Mouse (Mus musculus) midbrain, postnatal 0 days (tissue): ENCODE measurements around the gene 0610040J01Rik. TPM values are rescaled to one million over a fixed set of nuclear protein-coding genes. Genes with fewer than 3 reads are reported as not detected.

Experiments used
- ATAC-seq: fragments of 200-750 bp; cut with Nextera tagmentation; 2 replicates; pipeline ENCODE4 v1.8.0; 2017; ENCODE audit warnings: moderate number of reproducible peaks, mild to moderate bottlenecking, moderate TSS enrichment, moderate library complexity; ENCODE audit not compliant: low FRiP score
- DNase-seq: peaks from one replicate; pipeline ENCODE4 v3.0.0-alpha.2; 2015; ENCODE audit warnings: low spot score
- H3K27ac ChIP-seq: fragments of 300-500 bp; sonication (generic); 2 replicates; pipeline ENCODE4 v1.5.1; 2014; ENCODE audit warnings: low read depth, mild to moderate bottlenecking, low read length, mixed read lengths
- H3K27me3 ChIP-seq: fragments of 300-500 bp; sonication (generic); 2 replicates; pipeline ENCODE4 v1.6.1; 2014; ENCODE audit warnings: low read length, control low read depth, mixed read lengths; ENCODE audit not compliant: insufficient read depth
- H3K36me3 ChIP-seq: fragments of 300-500 bp; sonication (generic); 2 replicates; pipeline ENCODE4 v1.6.1; 2014; ENCODE audit warnings: low read length, control low read depth, mixed read lengths; ENCODE audit not compliant: insufficient read depth
- H3K4me1 ChIP-seq: fragments of 300-500 bp; sonication (generic); 2 replicates; pipeline ENCODE4 v1.6.1; 2014; ENCODE audit warnings: mild to moderate bottlenecking, control low read depth, antibody characterized with exemption, low read length, mixed read lengths; ENCODE audit not compliant: insufficient read depth
- H3K4me2 ChIP-seq: fragments of 300-500 bp; sonication (generic); 2 replicates; pipeline ENCODE4 v1.6.1; 2014; ENCODE audit warnings: low read depth, mild to moderate bottlenecking, low read length, mixed read lengths; ENCODE audit not compliant: poor library complexity, severe bottlenecking
- H3K4me3 ChIP-seq: fragments of 300-500 bp; sonication (generic); 2 replicates; pipeline ENCODE4 v1.5.1; 2014; ENCODE audit warnings: low read depth, mild to moderate bottlenecking, low read length, moderate library complexity
- H3K9ac ChIP-seq: fragments of 300-500 bp; sonication (generic); replicated peaks from 2 replicates; pipeline ENCODE4 v1.6.1; 2014; ENCODE audit warnings: mild to moderate bottlenecking, low read length, moderate library complexity, mixed read lengths; ENCODE audit not compliant: poor library complexity, severe bottlenecking
- H3K9me3 ChIP-seq: fragments of 300-500 bp; sonication (generic); 2 replicates; pipeline ENCODE4 v1.6.1; 2016; ENCODE audit warnings: low read length, control low read depth
- CTCF ChIP-seq: IDR thresholded peaks from 2 replicates; pipeline ENCODE4 v1.5.1; 2016; ENCODE audit warnings: antibody characterized with exemption, mild to moderate bottlenecking
- WGBS: fragments of 180-500 bp; shearing (Covaris S2); extraction: QIAGEN DNeasy Blood & Tissue Kit; methylation state at CpG from one replicate; pipeline ENCODE4 v1.1.7; 2014; 5-methylcytosine and 5-hydroxymethylcytosine counted together
- polyA plus RNA-seq: library from polyadenylated mRNA; unstranded; fragments of >200 nt; fragmentation: Nextera tagmentation; extraction: Ambion mirVana; gene quantifications from 2 replicates; pipeline ENCODE4 v1.2.1, GENCODE M21; 2015
- total RNA-seq: library from RNA; depleted of rRNA; stranded (reverse); fragments of >200 nt; gene quantifications from 2 replicates; pipeline ENCODE4 v1.2.3, GENCODE M21; 2014

Gene 0610040J01Rik
- total and polyA plus RNA-seq, 2 experiments from 2014 or later = 0.93 to 3.2 TPM

- Histone ChIP-seq H3K27me3 (no peaks in the 10 kb centered on the region), H3K4me3 (no peak overlapping the region), H3K36me3 (no peaks in the 10 kb centered on the region), H3K9me3 (no peaks in the 10 kb centered on the region), H3K9ac (no peak overlapping the region), H3K4me2 (no peak overlapping the region), H3K27ac (no peak overlapping the region), H3K4me1 (no peaks in the 10 kb centered on the region)
- no peak for DNase-seq
- no peak for TF ChIP-seq CTCF
- no peak for ATAC-seq
- whole genome bisulfite sequencing = 85% methylated on average over 5 of the region's 5 CpGs
These were observed 13.7 kb downstream of the 0610040J01Rik start for GRCm38 (mm10) chr5:63825881-63826280.

GRCm38 (mm10) chr5:63827006-63827405 lies 14.8 kb downstream of the 0610040J01Rik start:
- Histone ChIP-seq H3K27ac (no peak overlapping the region), H3K4me2 (no peak overlapping the region), H3K27me3 (no peaks in the 10 kb centered on the region), H3K4me3 (no peak overlapping the region), H3K36me3 (no peaks in the 10 kb centered on the region), H3K9ac (no peak overlapping the region), H3K9me3 (no peaks in the 10 kb centered on the region), H3K4me1 (no peaks in the 10 kb centered on the region)
- ATAC-seq = no peak
- 79% methylated on average over 6 of the region's 6 CpGs for WGBS
- no peak for TF ChIP-seq CTCF
- no peak for DNase-seq

GRCm38 (mm10) chr5:63827415-63828053 lies 15.4 kb downstream of the 0610040J01Rik start:
- Histone ChIP-seq H3K4me2 (no peak overlapping the region), H3K36me3 (no peaks in the 10 kb centered on the region), H3K4me1 (no peaks in the 10 kb centered on the region), H3K27ac (no peak overlapping the region), H3K9ac (no peak overlapping the region), H3K9me3 (no peaks in the 10 kb centered on the region), H3K27me3 (no peaks in the 10 kb centered on the region), H3K4me3 (no peak overlapping the region)
- DNase-seq (no peak), ATAC-seq (no peak)
- WGBS = 49% methylated on average over 5 of the region's 5 CpGs
- TF ChIP-seq CTCF = no peak

- H3K9me3 ChIP-seq = no peaks in the 10 kb centered on the region
- ATAC-seq (no peak), DNase-seq (no peak)
- H3K4me2 ChIP-seq = no peak overlapping the region
- H3K4me1 ChIP-seq = no peaks in the 10 kb centered on the region
- H3K36me3 ChIP-seq = no peaks in the 10 kb centered on the region
- TF ChIP-seq CTCF = no peak
- H3K9ac ChIP-seq = no peak overlapping the region
- no peak overlapping the region for H3K27ac ChIP-seq
- 87% methylated on average over 10 of the region's 10 CpGs for WGBS
- no peaks in the 10 kb centered on the region for H3K27me3 ChIP-seq
- H3K4me3 ChIP-seq = no peak overlapping the region
These were observed 16.4 kb downstream of the 0610040J01Rik start for GRCm38 (mm10) chr5:63828380-63829185.

- WGBS = 96% methylated on average over 4 of the region's 4 CpGs
These were observed 18.9 kb downstream of the 0610040J01Rik start for GRCm38 (mm10) chr5:63831054-63831453.

GRCm38 (mm10) chr5:63833955-63834354 lies 21.8 kb downstream of the 0610040J01Rik start:
- H3K9ac ChIP-seq = no peak overlapping the region
- H3K27ac ChIP-seq = no peak overlapping the region
- no peaks in the 10 kb centered on the region for H3K4me1 ChIP-seq
- H3K4me3 ChIP-seq = no peak overlapping the region
- WGBS = 41% methylated on average over 5 of the region's 5 CpGs
- no peaks in the 10 kb centered on the region for H3K27me3 ChIP-seq
- ATAC-seq (no peak), DNase-seq (no peak)
- H3K36me3 ChIP-seq = no peaks in the 10 kb centered on the region
- no peak for TF ChIP-seq CTCF
- H3K4me2 ChIP-seq = no peak overlapping the region
- H3K9me3 ChIP-seq = no peaks in the 10 kb centered on the region

More at GRCm38 (mm10) chr5:63831054-63831453, 18.9 kb downstream of the 0610040J01Rik start:
- Histone ChIP-seq H3K4me2 (no peak overlapping the region), H3K9ac (no peak overlapping the region), H3K27ac (no peak overlapping the region), H3K36me3 (no peaks in the 10 kb centered on the region), H3K27me3 (no peaks in the 10 kb centered on the region), H3K4me3 (no peak overlapping the region), H3K4me1 (no peaks in the 10 kb centered on the region), H3K9me3 (no peaks in the 10 kb centered on the region)
- TF ChIP-seq CTCF = no peak
- DNase-seq = no peak
- ATAC-seq = no peak
